Mouse (Mus musculus) spleen, adult 2 months (tissue): ENCODE results near the gene Hdgfl2.
"Not testable (repeated sequence)": the region's sequence is repeated elsewhere in the genome, so short reads cannot be mapped to it uniquely, and the experiment has no call there.

Source experiments
- CTCF ChIP-seq: fragments of 200-500 bp; IDR thresholded peaks from 2 replicates; pipeline ENCODE4 v1.5.1; 2011; ENCODE audit warnings: mild to moderate bottlenecking, inconsistent platforms; ENCODE audit not compliant: insufficient read depth, insufficient read length, insufficient replicate concordance; ENCODE audit errors: extremely low read depth
- POLR2A ChIP-seq: fragments of 200-500 bp; IDR thresholded peaks from 2 replicates; pipeline ENCODE4 v1.6.1; 2011; ENCODE audit warnings: low read depth, low read length, inconsistent platforms

DNA sequence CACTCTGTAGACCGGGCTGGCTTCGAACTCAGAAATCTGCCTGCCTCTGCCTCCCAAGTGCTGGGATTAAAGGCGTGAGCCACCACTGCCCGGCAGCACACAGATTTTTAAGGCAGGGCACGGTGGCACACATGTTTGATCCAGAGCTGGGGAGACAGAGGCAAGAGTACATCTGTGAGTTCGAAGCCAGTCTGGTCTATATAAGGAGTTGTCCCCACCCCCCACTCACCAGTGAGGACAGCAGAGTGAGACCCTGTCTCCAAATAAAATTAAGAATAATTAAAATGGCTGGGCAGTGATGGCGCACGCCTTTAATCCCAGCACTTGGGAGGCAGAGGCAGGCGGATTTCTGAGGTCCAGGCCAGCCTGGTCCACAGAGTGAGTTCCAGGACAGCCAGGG, 1.1 kb upstream of the Hdgfl2 start:
- not testable (repeated sequence) for TF ChIP-seq POLR2A, CTCF
